Mouse (Mus musculus) testis, adult 2 months (tissue): ENCODE measurements around the gene Large2. TPM values are rescaled to one million over a fixed set of nuclear protein-coding genes. Genes with fewer than 3 reads are reported as not detected.

Experiments
- H3K27ac ChIP-seq: fragments of 200-500 bp; 2 replicates; pipeline ENCODE4 v1.5.1; 2012; ENCODE audit warnings: low read depth, low read length; ENCODE audit not compliant: control insufficient read depth, insufficient read depth
- H3K27me3 ChIP-seq: fragments of 200-500 bp; 2 replicates; pipeline ENCODE4 v1.6.1; 2012; ENCODE audit warnings: mild to moderate bottlenecking, low read length, moderate library complexity; ENCODE audit not compliant: control insufficient read depth, insufficient read depth
- H3K36me3 ChIP-seq: fragments of 200-500 bp; 2 replicates; pipeline ENCODE4 v1.6.1; 2012; ENCODE audit warnings: mild to moderate bottlenecking, low read length; ENCODE audit not compliant: control insufficient read depth, insufficient read depth
- H3K4me1 ChIP-seq: fragments of 200-500 bp; 2 replicates; pipeline ENCODE4 v1.6.1; 2012; ENCODE audit warnings: low read length; ENCODE audit not compliant: control insufficient read depth, insufficient read depth
- H3K4me3 ChIP-seq: fragments of 200-500 bp; 2 replicates; pipeline ENCODE4 v1.5.1; 2012; ENCODE audit warnings: low read depth, mild to moderate bottlenecking, low read length, moderate library complexity, mixed read lengths; ENCODE audit not compliant: control insufficient read depth
- CTCF ChIP-seq: fragments of 200-500 bp; IDR thresholded peaks from 2 replicates; pipeline ENCODE4 v1.5.1; 2012; ENCODE audit warnings: low read depth, mild to moderate bottlenecking, inconsistent platforms, low read length, moderate library complexity; ENCODE audit not compliant: control insufficient read depth, insufficient read depth, insufficient replicate concordance
- POLR2A ChIP-seq: fragments of 200-500 bp; IDR thresholded peaks from 2 replicates; pipeline ENCODE4 v1.6.1; 2012; ENCODE audit warnings: low read depth, mild to moderate bottlenecking, inconsistent platforms, low read length, moderate library complexity; ENCODE audit not compliant: control insufficient read depth
- polyA plus RNA-seq: library from polyadenylated mRNA; depleted of rRNA; stranded (reverse); fragments of >200 nt; gene quantifications from 2 replicates; pipeline ENCODE4 v1.2.3, GENCODE M21; 2012

Gene Large2
- polyA plus RNA-seq, 1 experiment = 11.2 TPM

DNA sequence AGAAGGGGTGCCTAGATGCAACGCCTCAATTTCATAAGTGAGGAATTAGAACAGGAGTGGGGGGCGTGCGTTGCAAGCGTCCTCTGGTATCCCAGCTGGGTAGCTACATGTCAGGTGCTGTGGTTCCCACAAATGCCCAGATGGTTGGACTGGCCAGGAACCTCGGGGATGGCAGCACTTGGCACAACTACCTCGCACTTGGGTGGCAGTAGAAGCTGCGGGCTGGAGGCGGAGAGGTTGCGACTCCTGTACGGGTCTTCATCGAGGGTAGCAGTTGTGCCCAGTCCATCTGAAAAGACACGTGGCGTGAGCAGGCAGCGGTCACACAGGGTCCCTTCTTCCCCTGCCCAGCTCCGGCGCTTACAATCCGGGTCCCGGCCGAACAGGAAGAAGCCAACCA, 4.3 kb downstream of the Large2 start:
- Histone ChIP-seq H3K4me1 (peaks cover 28% of the 10 kb centered on the region), H3K27me3 (no peaks in the 10 kb centered on the region), H3K36me3 (no peaks in the 10 kb centered on the region), H3K4me3 (peak overlapping the region; percentile 8), H3K27ac (no peak overlapping the region)
- TF ChIP-seq POLR2A (no peak), CTCF (no peak)

DNA sequence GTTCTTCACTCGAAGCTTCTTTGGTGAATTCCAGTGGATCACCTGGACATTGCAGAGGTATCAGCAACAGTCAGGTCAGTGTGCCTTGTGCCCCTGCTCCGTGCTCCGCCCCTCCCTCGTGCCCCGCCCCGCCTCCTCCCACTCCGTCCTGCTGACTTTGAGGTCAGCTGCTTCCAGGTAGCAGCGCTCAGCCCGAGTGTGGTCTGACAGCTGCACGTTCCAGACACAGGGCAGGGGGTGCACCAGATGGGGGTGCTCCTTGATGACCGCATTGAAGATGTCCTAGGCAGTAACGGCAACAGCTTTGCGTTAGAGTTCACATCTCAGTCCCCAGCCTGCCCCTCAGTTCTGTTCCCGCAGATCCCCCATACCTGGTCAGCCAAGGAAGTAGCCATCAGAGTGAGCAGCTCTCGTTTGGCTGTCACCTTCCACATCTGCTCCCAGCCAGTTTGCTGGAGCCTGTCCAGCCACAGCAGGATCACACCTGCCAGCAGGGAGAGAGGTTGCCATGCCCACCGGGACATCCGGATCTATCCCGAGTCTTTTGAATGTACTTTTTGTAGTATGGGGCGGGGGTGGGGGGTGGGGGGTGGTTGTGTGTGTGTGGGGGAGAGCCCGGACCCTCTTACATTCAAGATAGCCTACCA, 7.2 kb downstream of the Large2 start:
- H3K4me1 ChIP-seq = peaks cover 24% of the 10 kb centered on the region
- H3K4me3 ChIP-seq = no peak overlapping the region
- no peak overlapping the region for H3K27ac ChIP-seq
- H3K27me3 ChIP-seq = no peaks in the 10 kb centered on the region
- no peak for TF ChIP-seq CTCF
- no peaks in the 10 kb centered on the region for H3K36me3 ChIP-seq

DNA sequence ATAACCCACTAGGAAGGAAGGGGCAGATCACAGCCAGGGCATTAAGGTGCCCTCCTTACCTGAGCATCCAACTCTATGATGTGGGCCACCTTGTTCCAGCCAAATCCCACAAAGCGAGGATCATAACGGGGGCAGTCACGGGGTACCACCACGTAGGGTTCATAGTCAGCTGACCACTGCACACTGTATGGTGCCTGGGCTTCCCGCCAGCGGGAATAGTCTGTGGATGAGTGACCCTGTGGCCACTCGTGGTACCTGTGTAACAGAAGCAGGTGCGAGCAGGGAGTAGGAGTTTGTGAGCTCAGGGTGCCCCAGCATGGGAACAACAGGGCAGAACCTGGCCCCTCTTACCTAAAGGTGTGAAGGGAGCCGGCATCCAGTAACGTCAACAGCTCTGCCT, 9.1 kb downstream of the Large2 start:
- H3K4me3 ChIP-seq = no peak overlapping the region
- TF ChIP-seq CTCF (no peak), POLR2A (no peak)
- no peaks in the 10 kb centered on the region for H3K36me3 ChIP-seq

DNA sequence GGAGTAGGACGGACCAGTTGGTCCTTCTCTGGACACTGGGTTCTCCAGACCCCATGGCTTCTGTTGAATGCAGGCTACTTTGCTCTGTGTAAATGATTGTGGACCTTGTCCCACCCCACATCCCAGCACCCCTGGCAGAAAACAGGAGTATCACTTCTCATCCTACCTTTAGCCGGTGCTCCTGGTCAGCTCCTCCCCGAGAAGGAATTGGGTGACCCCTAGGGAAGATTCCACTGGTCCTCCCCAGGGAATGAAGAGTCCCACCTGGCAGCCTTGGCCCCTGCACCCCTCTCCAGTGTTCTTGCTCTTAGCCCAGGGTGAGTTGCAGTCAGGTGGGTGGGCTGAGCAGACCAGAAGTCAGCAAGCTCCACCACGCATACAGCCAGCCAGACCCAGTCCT, 10.6 kb downstream of the Large2 start:
- Histone ChIP-seq H3K4me3 (no peak overlapping the region), H3K27me3 (no peaks in the 10 kb centered on the region), H3K36me3 (peaks cover 1% of the 10 kb centered on the region; the same call in 1 of the 2 replicates), H3K27ac (no peak overlapping the region), H3K4me1 (peaks cover 4% of the 10 kb centered on the region)
- no peak for TF ChIP-seq CTCF
- no peak for TF ChIP-seq POLR2A

More for the DNA sequence above, 9.1 kb downstream of the Large2 start:
- Histone ChIP-seq H3K4me1 (peaks cover 8% of the 10 kb centered on the region), H3K27ac (no peak overlapping the region), H3K27me3 (no peaks in the 10 kb centered on the region)

DNA sequence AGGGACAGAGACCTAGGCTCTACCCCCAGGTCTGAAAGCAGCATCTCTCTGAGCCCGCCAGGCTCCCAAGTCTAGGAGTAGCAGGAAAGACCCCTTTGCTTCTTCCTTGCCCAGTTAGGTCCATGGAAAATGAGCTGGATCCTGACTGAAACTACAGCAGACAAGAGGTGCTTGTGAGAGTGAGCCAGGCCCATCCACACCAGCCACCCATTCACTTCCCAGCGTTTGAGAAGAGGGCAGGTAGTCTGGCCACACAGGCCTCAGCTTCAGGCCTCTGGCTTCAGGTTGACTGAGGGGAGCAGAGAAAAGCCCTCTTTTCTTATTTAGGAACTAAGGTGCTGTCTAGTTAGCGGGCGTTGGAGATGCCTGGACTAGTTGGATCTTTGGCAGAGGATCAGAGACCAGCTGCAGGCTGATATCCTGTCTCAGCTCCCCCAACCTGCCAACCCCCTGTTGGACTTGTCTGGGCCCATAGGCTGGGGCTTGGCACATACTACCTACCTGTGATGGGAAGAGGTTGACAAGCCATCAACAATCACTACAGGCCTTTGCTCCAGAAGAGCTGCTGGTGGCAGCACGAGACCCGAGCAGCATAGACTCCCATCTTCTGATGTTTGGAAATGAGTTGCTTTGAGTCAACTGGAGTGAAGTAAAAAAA, 12.0 kb downstream of the Large2 start:
- Histone ChIP-seq H3K36me3 (peaks cover 2% of the 10 kb centered on the region), H3K27ac (no peak overlapping the region), H3K27me3 (no peaks in the 10 kb centered on the region), H3K4me1 (peaks cover 4% of the 10 kb centered on the region), H3K4me3 (no peak overlapping the region)
- TF ChIP-seq CTCF (no peak), POLR2A (no peak)

DNA sequence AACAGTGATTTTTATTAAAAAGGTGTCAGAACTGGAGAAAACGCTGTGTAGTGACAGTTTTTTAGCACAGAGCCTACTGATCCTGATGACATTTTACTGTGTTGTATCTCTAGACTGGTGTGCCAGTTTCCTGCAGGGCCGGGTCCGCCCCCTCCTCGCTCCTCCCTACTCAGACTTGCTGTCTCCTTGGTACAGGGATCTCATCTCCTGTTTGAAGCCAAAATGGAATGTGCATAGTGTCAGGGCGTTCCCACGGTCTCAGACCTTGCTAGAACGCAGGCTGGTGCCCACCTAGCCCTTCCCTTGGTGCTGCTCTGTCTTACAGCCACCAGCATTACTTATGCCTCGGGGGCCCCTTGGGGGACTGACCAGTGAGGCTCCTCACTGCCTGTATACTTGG, 12.9 kb downstream of the Large2 start:
- TF ChIP-seq POLR2A (no peak), CTCF (no peak)
- Histone ChIP-seq H3K4me1 (0 out of 2 replicates have a peak, but pooled peaks cover under 1% of the 10 kb centered on the region), H3K36me3 (peaks cover 2% of the 10 kb centered on the region), H3K27ac (no peak overlapping the region), H3K4me3 (no peak overlapping the region), H3K27me3 (no peaks in the 10 kb centered on the region)

DNA sequence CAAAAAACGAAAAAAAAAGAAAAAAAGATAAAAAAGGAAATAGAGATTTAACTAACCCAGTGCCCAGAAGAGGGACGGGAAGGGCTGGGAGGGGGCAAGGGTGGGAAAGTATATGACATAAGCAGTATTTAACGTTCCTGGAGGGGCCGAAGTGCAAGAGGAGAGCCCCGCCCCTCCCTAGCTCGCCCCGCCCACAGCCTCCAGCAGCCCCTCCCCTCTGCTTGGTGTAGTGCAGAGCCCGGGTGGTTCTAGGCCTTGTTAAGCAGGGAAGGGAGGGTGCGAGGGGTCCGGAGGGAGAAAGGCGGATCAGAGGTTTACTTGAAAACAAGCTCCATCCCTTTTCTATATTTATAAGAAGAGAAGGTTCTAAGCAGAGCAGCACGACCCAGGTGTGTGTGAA, 13.8 kb downstream of the Large2 start:
- Histone ChIP-seq H3K27me3 (no peaks in the 10 kb centered on the region), H3K4me3 (no peak overlapping the region), H3K4me1 (no peaks in the 10 kb centered on the region), H3K27ac (no peak overlapping the region), H3K36me3 (peaks cover 2% of the 10 kb centered on the region)
- TF ChIP-seq CTCF (no peak), POLR2A (no peak)

DNA sequence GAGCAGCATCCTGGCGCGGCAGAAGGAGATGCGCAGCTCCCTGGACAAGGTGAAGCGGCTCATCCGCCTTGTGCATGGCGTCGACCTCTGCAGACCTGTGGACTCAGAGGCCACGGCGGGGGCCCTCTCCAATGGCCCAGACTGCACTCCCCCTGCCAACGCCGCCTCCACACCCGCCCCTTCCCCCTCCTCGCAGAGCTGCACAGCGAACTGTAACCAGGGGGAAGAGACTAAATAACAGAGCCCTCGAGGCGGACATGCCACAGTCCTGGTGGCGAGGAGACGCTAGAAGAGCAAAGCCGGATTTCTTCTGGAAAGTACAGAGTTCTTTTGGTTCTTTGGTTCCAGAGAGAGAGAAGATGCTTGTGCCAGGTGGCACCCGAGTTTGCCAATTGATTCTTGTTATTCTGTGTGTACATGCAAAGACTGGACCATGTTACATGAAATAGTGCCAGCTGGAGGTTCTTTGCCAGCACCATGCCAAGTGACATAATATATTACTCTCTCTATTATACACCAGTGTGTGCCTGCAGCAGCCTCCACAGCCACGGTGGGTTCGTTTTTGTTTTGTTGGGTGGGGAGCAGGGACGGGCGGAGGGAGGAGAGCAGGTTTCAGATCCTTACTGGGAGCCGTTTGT, 14.4 kb downstream of the Large2 start:
- Histone ChIP-seq H3K4me1 (no peaks in the 10 kb centered on the region), H3K27ac (no peak overlapping the region), H3K4me3 (no peak overlapping the region), H3K27me3 (no peaks in the 10 kb centered on the region), H3K36me3 (peaks cover 2% of the 10 kb centered on the region)
- TF ChIP-seq CTCF (no peak), POLR2A (no peak)
